ENCODE assay signal across 8 mouse cellular contexts in genomic region chr8:126699389-126699775, GRCm38 (mm10).
DNase-seq lines count a peak whose midpoint lies in the region; ATAC-seq and TF ChIP-seq lines count a peak whose summit lies in the region.

No protein-coding gene starts in this region.

- no peaks in the 10 kb centered on the region; the same call in 1 of the 2 replicates for H3K27me3 ChIP-seq in forebrain, embryonic 11.5 days (ENCODE audit: control insufficient read depth, insufficient read depth, low read length)
- H3K27me3 ChIP-seq in lung, embryonic 14.5 days (ENCODE audit: insufficient read depth, low read length): no peaks in the 10 kb centered on the region

- 0 out of 2 replicates have a peak, but pooled peaks have one; percentile 7 for ATAC-seq in forebrain, embryonic 11.5 days (replicated peaks; ENCODE audit: low FRiP score)
- ATAC-seq in lung, embryonic 14.5 days (ENCODE audit: insufficient read depth): peak; percentile 71; the same call in 1 of the 2 replicates
- ATAC-seq in cerebellum, adult (ENCODE audit: insufficient number of reproducible peaks, low FRiP score, low TSS enrichment): no peak

- H3K9ac ChIP-seq in forebrain, embryonic 11.5 days (ENCODE audit: low read length): no peak overlapping the region
- no peak overlapping the region for H3K9ac ChIP-seq in lung, embryonic 14.5 days

- no peak for TF ChIP-seq CTCF in lung, embryonic 14.5 days (IDR thresholded peaks at IDR 0.05; ENCODE audit: low read depth)

- H3K27ac ChIP-seq in forebrain, embryonic 11.5 days (ENCODE audit: low read depth, low read length): peak overlapping the region; percentile 54; the same call in 1 of the 2 replicates
- peak overlapping the region; percentile 96 for H3K27ac ChIP-seq in lung, embryonic 14.5 days (ENCODE audit: low read depth)

- no peak overlapping the region for H3K4me3 ChIP-seq in forebrain, embryonic 11.5 days (ENCODE audit: low read depth, low read length)
- no peak overlapping the region for H3K4me3 ChIP-seq in lung, embryonic 14.5 days (ENCODE audit: low read depth, low read length)

- no peak overlapping the region for H3K4me2 ChIP-seq in forebrain, embryonic 11.5 days (ENCODE audit: low read depth, low read length, severe bottlenecking)
- peak overlapping the region; percentile 15; the same call in 1 of the 2 replicates for H3K4me2 ChIP-seq in lung, embryonic 14.5 days

- H3K4me1 ChIP-seq in forebrain, embryonic 11.5 days (replicated peaks; ENCODE audit: control insufficient read depth, insufficient read depth, low read length): peaks cover 6% of the 10 kb centered on the region; the same call in 1 of the 2 replicates
- H3K4me1 ChIP-seq in lung, embryonic 14.5 days (ENCODE audit: insufficient read depth): peaks cover 16% of the 10 kb centered on the region

- H3K9me3 ChIP-seq in forebrain, embryonic 11.5 days (ENCODE audit: control insufficient read depth, low read length): no peaks in the 10 kb centered on the region
- no peaks in the 10 kb centered on the region for H3K9me3 ChIP-seq in lung, embryonic 14.5 days (ENCODE audit: low read depth, low read length)

- DNase-seq in kidney, postnatal 4 days: peak; percentile 39 to 55
- DNase-seq in kidney, postnatal 36 days: no peak
- no peak for DNase-seq in forebrain, embryonic 11.5 days (ENCODE audit: low spot score)
- DNase-seq in lung, embryonic 14.5 days: peak; percentile 72
- peak; percentile 54 for DNase-seq in thymus, postnatal 0 days (ENCODE audit: low spot score)
- no peak for DNase-seq in retina, postnatal 1 day
- DNase-seq in layer of hippocampus, postnatal 25 days (ENCODE audit: extremely low spot score in 1 of 2, low spot score in 1 of 2): no peak

- no peaks in the 10 kb centered on the region for H3K36me3 ChIP-seq in forebrain, embryonic 11.5 days (ENCODE audit: control insufficient read depth, insufficient read depth, low read length)
- no peaks in the 10 kb centered on the region for H3K36me3 ChIP-seq in lung, embryonic 14.5 days (ENCODE audit: insufficient read depth)

- 12% methylated on average over 6 of the region's 6 CpGs for WGBS in forebrain, embryonic 11.5 days
- WGBS in lung, embryonic 14.5 days: 7% methylated on average over 6 of the region's 6 CpGs

Comparison
In these comparisons a context has a peak if more than half of its experiments do, and no peak if none do; other contexts are left out.
1. DNase-seq: peak in kidney, postnatal 4 days (2 of 2), lung, embryonic 14.5 days (single experiment) and thymus, postnatal 0 days (single experiment); none in kidney, postnatal 36 days (0 of 2), forebrain, embryonic 11.5 days (single experiment), retina, postnatal 1 day (single experiment) and layer of hippocampus, postnatal 25 days (0 of 2).